In the genomic region with DNA sequence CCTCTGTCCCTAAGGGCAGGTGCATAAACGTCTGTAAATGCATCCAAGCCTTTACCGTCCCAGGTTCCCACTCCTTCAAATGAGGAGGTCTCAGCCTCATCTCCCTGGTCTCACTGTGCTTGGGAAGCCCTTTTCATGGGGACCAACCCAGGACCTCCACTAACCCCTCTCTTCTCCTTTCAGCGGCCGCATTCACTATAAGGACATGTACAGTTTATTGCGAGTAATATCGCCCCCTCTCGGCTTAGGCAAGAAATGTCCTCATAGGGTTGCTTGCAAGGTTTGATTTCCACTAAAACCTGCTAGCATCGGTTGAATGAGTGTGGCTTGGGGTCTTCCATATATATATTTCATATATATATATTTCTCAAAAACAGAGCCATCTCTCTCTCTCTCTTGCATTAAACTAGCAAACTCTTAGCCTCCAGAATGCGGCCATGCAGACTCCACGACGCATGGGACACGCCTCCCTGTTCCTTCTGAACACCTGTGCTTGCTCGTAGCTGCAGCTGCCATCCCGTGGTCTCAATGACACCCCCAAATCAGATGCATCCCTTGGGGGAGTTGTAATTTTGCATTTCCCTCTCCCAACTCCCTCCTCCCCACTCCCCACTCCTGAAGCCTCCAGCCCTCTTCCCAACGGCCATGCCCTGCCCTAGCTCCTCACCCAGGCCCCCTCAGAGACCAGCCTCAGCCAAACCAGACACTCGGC, we compare ENCODE assay signal across 7 mouse cellular contexts. TPM values are rescaled to one million over a fixed set of nuclear protein-coding genes. Genes with fewer than 3 reads are reported as not detected.
DNase-seq lines count a peak whose midpoint lies in the region; ATAC-seq lines count a peak whose summit lies in the region.

No protein-coding gene starts in this region.

- H3K4me3 ChIP-seq in limb, embryonic 11.5 days (ENCODE audit: low read depth, low read length), result no peak overlapping the region
- no peak overlapping the region for H3K4me3 ChIP-seq in limb, embryonic 10.5 days
- H3K4me3 ChIP-seq in limb, embryonic 15.5 days, result no peak overlapping the region
- H3K4me3 ChIP-seq in intestine, embryonic 16.5 days (ENCODE audit: low read length), result no peak overlapping the region

- no peaks in the 10 kb centered on the region for H3K27me3 ChIP-seq in limb, embryonic 11.5 days (ENCODE audit: control insufficient read depth, insufficient read depth, low read length)
- H3K27me3 ChIP-seq in limb, embryonic 10.5 days (ENCODE audit: low read depth, poor library complexity, severe bottlenecking), result peaks cover 64% of the 10 kb centered on the region
- no peaks in the 10 kb centered on the region; the same call in 1 of the 2 replicates for H3K27me3 ChIP-seq in limb, embryonic 15.5 days
- H3K27me3 ChIP-seq in intestine, embryonic 16.5 days (replicated peaks; ENCODE audit: control insufficient read depth, insufficient read depth, low read length), result 0 out of 2 replicates have a peak, but pooled peaks cover 2% of the 10 kb centered on the region

- peak; percentile 47 for DNase-seq in limb, embryonic 11.5 days (ENCODE audit: low spot score)
- no peak for DNase-seq in limb, embryonic 10.5 days (ENCODE audit: low spot score)
- peak; percentile 33 for DNase-seq in MEL-GATA-1-ER (ENCODE audit: extremely low read depth, low read depth)
- DNase-seq in embryo, embryonic 11 days, result peak; percentile 74
- no peak for DNase-seq in adrenal gland, postnatal 10 days

- no peak overlapping the region for H3K9ac ChIP-seq in limb, embryonic 11.5 days (ENCODE audit: low read length)
- H3K9ac ChIP-seq in limb, embryonic 15.5 days, result no peak overlapping the region
- H3K9ac ChIP-seq in intestine, embryonic 16.5 days (ENCODE audit: low read depth, low read length), result no peak overlapping the region

- no peak overlapping the region for H3K4me2 ChIP-seq in limb, embryonic 11.5 days (ENCODE audit: low read depth, severe bottlenecking)
- H3K4me2 ChIP-seq in limb, embryonic 15.5 days, result peak overlapping the region; percentile 25; the same call in 1 of the 2 replicates
- no peak overlapping the region for H3K4me2 ChIP-seq in intestine, embryonic 16.5 days (ENCODE audit: low read depth, low read length)

- WGBS in limb, embryonic 11.5 days, result 32% methylated on average over 16 of the region's 16 CpGs
- whole genome bisulfite sequencing in limb, embryonic 10.5 days, result 36% methylated on average over 16 of the region's 16 CpGs
- WGBS in limb, embryonic 15.5 days, result 29% methylated on average over 16 of the region's 16 CpGs
- WGBS in intestine, embryonic 16.5 days, result 36% methylated on average over 16 of the region's 16 CpGs

- H3K4me1 ChIP-seq in limb, embryonic 11.5 days (ENCODE audit: control insufficient read depth, insufficient read depth, low read length), result peaks cover 6% of the 10 kb centered on the region; the same call in 1 of the 2 replicates
- peaks cover 26% of the 10 kb centered on the region for H3K4me1 ChIP-seq in limb, embryonic 10.5 days
- peaks cover 16% of the 10 kb centered on the region for H3K4me1 ChIP-seq in limb, embryonic 15.5 days
- H3K4me1 ChIP-seq in intestine, embryonic 16.5 days (ENCODE audit: control insufficient read depth, insufficient read depth, low read length), result no peaks in the 10 kb centered on the region

- no peaks in the 10 kb centered on the region for H3K9me3 ChIP-seq in limb, embryonic 11.5 days (ENCODE audit: control insufficient read depth, low read length)
- H3K9me3 ChIP-seq in limb, embryonic 10.5 days (replicated peaks), result no peaks in the 10 kb centered on the region
- no peaks in the 10 kb centered on the region for H3K9me3 ChIP-seq in limb, embryonic 15.5 days
- no peaks in the 10 kb centered on the region for H3K9me3 ChIP-seq in intestine, embryonic 16.5 days (ENCODE audit: control insufficient read depth, low read length)

- no peak for ATAC-seq in limb, embryonic 11.5 days (ENCODE audit: insufficient number of reproducible peaks, low FRiP score, low TSS enrichment, low read depth)
- ATAC-seq in limb, embryonic 15.5 days (ENCODE audit: insufficient number of reproducible peaks, low FRiP score, low TSS enrichment, low read depth), result no peak
- no peak for ATAC-seq in intestine, embryonic 16.5 days

- H3K27ac ChIP-seq in limb, embryonic 11.5 days (replicated peaks; ENCODE audit: low read depth, low read length), result no peak overlapping the region
- no peak overlapping the region for H3K27ac ChIP-seq in limb, embryonic 10.5 days
- H3K27ac ChIP-seq in limb, embryonic 15.5 days, result no peak overlapping the region
- no peak overlapping the region for H3K27ac ChIP-seq in intestine, embryonic 16.5 days (ENCODE audit: low read length)

- H3K36me3 ChIP-seq in limb, embryonic 11.5 days (ENCODE audit: control insufficient read depth, insufficient read depth, low read length), result no peaks in the 10 kb centered on the region
- H3K36me3 ChIP-seq in limb, embryonic 10.5 days, result no peaks in the 10 kb centered on the region
- H3K36me3 ChIP-seq in limb, embryonic 15.5 days, result no peaks in the 10 kb centered on the region
- H3K36me3 ChIP-seq in intestine, embryonic 16.5 days (ENCODE audit: control insufficient read depth, insufficient read depth, low read length), result no peaks in the 10 kb centered on the region

RNA-seq across cellular contexts. Expression of a gene that starts 48.0 kb away (rescaled TPM):
- polyA plus RNA-seq in limb, embryonic 11.5 days (2014; fragmentation: Nextera tagmentation; extraction: Ambion mirVana), result 149 and 156 TPM in 2 replicates
- polyA plus RNA-seq in limb, embryonic 10.5 days (2016; fragmentation: Nextera tagmentation; extraction: Ambion mirVana), result 199 and 229 TPM in 2 replicates
- polyA plus RNA-seq in limb, embryonic 15.5 days (2015; fragmentation: Nextera tagmentation; extraction: Ambion mirVana), result 80.6 and 81.7 TPM in 2 replicates
- polyA plus RNA-seq in intestine, embryonic 16.5 days (2015; fragmentation: Nextera tagmentation; extraction: Ambion mirVana), result 77.7 and 78.7 TPM in 2 replicates
- 10 to 100 TPM; 33.3 to 63.4 TPM for total RNA-seq in adrenal gland, postnatal 10 days (2021)

Comparison
In these comparisons a context has a peak if more than half of its experiments do, and no peak if none do; other contexts are left out.
1. DNase-seq: peak in limb, embryonic 11.5 days (single experiment), MEL-GATA-1-ER (single experiment) and embryo, embryonic 11 days (single experiment); none in limb, embryonic 10.5 days (single experiment) and adrenal gland, postnatal 10 days (single experiment).